Mouse (Mus musculus): ENCODE results near the gene Mtmr4.

Gene Mtmr4

DNA sequence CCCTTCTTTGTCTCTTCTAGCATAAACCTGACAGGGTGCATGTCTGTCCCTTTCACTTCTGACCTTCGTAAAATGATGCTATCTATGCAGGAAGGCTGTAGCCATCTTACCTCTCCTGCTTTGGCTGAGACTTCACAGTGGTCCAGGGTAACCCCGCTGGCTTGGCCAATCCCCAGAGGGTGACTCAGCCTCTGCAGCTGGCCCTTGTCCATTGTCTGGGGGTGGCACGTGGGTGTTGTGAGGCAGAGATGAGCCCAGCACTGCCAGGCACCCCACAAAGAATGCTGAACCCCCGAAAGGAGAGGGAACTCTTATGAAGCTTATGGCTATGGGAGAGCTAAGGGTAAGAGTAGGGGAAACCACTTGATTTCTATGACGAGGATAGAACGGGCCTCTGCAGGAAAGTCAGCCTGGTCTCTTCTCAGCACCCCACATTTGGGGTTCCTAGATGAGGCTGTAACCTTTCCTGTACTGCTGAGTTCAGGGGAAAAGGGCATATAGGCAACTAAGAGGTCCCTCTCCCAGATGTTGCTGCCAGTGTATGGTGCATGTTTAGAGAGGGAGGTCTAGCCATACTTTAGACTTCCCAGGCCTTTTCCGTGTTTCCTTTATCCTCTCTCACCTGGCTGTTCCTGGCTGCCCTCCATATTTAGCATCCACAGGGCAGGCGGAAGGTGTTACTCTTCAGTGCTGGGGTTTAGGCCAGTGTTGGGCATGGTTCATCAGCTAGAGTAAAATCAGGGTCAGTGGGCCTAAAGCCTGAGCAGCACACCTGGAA lies 9.8 kb upstream of the Mtmr4 start:
- DNase-seq (ENCODE audit: low spot score), result no peak

DNA sequence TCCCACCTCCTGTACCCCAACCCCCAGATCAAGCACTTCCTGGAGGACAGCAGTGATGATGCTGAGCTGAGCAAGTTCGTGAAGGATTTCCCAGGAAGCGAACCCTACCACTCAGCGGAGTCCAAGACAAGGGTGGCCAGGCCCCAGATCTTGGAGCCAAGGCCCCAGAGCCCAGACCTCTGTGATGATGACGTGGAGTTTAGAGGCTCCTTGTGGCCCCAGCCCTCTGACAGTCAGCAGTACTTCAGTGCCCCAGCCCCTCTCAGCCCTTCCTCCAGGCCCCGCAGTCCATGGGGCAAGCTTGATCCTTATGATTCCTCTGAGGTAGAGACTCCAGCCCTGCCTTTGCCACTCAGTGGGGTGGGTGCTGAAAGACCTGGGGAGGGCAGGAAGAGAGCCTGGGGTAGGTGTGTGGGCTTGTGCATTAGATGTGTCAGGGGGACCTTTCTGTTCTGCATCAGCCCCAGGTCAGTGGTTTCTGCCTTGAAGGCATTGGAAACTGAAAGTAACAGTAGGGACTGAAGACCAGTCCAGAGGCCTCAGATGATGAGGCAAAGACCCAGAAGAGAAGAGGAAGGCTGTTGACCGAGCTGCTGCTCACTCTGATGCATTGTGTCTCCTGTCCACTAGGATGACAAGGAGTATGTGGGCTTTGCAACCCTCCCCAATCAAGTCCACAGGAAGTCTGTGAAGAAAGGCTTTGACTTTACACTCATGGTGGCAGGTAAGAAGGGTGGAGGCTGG lies 8.5 kb upstream of the Mtmr4 start:
- no peak for DNase-seq (ENCODE audit: low spot score)

DNA sequence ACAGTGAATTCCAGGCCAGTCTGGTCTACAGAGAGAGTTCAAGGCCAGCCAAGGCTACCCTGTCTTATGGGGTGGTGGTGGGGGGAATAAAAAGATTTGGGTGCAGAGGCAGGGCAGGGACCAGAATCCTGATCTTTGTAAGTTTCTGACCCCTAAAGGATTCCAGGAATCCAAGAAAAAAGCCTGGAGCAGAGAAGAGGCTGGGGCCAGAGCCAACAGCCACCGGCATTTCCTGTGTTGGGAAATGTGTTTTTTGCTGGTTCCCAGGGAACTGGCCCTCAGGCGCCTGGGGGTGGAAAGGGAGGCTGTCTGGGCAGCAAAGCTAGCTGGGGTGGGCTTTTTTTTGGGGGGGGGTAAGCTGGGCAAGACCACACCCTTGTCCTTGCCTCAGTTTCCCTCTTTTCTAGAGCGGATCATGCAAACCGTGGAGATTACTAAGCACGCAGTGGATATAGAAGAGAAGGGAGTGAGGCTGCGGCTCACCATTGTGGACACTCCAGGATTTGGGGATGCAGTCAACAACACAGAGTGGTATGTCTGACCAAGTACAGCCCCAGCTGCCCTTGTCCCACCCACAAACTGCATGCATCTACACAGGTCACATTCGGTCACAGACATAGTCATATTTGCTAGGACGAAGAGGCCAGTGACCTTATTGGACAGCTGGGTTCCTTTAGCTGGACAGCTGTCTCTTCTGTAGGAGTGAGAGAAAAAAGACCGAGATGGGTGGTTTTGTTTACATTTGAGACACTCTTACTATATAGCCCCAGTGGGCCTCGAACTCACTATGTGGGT lies 7.1 kb upstream of the Mtmr4 start:
- DNase-seq (ENCODE audit: low spot score), result no peak

DNA sequence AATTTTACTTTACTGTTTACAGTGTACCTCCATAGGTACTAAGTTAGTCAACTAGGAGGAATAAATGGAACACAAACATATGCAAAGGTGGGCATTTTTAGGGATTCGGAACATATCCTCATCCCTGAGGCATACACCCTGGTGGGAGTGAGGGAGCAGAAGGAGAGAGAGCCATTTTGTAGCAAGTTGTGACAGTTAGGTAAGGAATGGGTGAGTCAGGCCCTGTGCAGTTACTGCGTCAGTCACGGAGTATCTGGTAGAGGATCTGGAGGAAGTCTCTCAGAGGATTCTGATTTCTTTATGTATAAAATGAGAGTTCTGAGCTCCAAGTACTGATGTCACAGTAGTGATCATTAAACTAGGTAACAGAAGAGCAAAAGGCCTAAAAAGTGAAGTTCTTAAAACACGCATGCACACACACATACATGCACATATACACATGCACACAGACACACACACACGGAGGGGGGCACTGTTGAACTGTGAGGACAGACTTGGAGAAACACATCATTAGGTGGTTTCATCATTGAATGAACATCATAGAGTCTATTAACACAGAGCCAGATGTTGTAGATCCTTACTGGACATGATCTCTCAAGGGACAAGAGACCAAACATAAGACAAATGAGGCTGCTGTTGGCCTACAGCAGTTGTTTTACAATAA lies 4.6 kb upstream of the Mtmr4 start:
- no peak for DNase-seq (ENCODE audit: low spot score)

DNA sequence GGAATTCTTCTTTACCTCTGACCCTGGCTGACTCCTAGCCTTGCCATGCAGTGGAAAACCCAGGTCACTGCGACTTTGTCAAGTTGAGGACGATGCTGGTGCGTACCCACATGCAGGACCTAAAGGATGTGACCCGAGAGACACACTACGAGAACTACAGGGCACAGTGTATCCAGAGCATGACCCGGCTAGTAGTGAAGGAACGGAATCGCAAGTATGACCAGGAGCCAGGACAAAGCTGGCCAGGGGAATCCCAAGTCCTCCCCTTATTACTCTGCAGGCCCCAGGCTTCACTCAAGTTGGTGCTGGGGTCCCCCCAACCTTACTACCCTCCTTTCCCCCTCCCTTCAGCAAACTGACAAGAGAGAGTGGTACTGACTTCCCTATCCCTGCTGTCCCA lies 2.4 kb upstream of the Mtmr4 start:
- no peak for DNase-seq (ENCODE audit: low spot score)

DNA sequence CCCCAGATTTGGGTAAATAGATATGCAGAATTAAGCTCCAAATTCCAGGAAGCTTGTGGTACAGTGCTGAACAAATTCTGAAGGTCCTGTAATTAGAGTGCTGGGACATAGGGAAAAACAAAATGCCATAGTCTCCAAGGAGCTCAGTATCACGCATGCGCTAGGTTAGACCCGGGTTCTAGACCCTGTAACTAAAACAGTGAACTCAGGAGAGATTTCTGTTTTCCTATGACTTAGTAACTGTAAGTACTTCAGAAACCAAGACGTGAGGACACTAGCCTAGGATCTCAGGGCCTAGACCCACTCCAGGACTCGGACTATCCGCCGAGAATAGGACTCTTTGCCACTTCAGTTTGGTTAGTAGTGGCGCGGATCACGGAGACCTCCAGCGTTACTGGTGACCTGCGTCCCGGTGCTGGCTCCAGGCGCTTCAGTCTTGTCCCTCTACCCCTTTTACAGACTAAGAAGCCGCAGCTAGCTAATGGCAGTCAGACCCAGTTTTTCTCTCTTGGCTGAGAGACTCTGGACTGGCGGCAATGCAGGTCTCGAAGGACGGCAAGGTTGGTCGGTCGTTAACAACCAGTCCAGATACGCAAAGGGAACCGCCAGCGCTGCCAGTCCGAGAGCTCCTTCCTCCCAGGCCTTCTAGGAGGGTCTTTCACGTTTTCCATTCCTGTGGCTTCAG lies 979 bp upstream of the Mtmr4 start:
- peak; percentile 32 for DNase-seq (ENCODE audit: low spot score)

DNA sequence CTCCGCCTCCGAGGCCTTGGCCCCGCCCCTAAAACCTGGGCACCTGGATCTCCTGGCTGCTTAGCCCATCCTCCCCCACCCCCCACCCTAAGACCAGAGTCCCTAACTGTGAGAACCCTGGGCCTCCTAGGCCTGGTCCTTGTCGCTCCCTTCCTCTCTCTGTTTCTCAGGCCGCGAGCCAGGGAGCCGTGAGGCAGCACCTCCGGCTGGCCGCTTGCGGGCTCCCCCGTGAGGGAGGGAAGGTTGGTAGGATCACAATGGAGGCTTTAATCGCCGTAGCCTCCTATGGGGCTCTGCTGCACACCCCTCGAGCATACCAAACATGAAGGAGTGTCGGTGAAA lies 363 bp downstream of the Mtmr4 start:
- no peak for DNase-seq (ENCODE audit: low spot score)

DNA sequence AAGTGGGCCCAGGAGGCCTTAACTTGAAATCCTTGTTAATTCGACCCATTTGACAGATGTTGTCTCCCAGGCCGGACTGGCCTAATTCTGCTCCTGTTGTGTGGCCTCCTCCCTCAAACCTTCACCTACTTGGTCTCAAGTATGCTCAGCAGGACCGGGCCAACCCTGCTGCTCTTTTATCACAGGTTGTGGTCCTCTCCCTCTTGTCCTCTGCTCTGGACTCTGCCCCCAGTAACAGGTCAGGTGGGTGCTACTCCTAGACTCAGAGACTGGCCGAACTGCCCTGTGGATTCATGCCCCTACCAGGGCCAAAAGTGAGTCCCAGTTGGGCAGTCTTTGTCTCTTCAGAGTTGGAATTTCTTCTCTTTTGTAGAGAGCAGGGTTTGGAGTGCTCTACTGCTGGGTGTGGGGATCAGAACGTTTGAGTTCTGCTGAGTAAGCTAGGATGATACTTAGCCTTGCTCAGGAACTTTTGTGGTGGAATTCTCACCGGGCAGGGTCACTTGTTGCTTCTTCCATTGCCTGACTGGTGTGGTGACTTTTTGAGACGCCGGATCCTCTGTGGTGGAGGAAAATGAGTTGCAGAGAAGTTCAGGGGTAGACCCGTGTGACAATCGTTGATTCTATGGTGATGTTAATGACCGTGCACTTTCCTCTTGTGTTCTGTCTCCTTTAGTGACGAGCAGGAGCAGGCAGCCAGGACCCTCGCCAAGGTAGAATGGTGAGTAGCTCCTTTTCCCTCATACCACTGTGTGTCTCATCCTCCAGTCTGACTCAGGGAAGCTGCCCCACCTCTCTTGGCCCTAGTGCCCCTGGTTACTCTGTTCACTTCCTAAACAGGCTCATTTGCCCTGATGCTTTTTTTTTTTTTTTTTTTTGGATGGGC lies 994 bp downstream of the Mtmr4 start:
- DNase-seq (ENCODE audit: low spot score), result no peak

DNA sequence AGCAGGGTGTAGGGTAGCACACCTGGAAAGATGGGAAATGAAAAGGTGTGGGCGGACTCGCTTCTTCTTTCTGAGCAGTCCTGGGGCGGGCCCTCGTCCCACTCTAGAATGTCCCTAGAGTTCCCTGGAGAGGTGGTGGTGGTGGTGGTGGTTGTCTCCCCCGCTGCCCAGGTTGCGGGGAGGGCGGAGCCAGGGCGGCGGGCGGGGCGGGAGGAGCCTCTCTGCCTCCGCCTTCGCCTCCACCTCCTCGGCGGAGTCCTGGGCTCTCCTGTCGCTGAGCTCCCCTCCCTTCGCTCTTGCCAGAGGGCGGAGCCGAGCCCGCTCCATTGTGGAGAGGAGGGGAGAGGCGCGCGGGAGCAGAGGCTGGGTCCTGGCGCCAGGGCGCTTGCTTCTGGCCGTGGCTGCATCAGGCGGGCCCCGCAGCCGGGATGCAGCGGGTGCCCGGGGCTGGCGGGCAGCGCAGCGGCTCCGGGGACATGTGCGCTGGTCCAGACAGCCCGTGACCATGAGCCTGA lies 3.4 kb downstream of the Mtmr4 start:
- peak; percentile 88 for DNase-seq (ENCODE audit: low spot score)

DNA sequence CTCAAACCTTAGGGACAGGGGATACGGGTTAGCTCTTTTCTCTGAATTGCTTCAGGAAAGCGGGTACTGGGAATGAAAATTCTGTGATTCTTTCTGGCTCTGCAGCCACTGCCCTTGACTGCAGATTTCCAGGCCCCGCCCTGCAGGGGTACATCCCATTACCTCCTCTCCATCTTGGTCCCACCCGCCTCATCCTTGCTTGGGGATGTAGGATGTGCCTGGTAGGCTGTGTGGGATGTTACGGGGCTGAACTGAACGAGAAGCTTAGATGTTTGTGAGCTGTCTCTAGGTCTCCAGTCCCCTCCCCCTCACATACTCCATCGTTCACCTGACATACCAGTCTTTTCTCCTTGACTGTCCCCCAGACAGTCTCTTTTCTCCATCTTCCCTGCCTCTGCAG lies 4.0 kb downstream of the Mtmr4 start:
- peak; percentile 40 for DNase-seq (ENCODE audit: low spot score)

DNA sequence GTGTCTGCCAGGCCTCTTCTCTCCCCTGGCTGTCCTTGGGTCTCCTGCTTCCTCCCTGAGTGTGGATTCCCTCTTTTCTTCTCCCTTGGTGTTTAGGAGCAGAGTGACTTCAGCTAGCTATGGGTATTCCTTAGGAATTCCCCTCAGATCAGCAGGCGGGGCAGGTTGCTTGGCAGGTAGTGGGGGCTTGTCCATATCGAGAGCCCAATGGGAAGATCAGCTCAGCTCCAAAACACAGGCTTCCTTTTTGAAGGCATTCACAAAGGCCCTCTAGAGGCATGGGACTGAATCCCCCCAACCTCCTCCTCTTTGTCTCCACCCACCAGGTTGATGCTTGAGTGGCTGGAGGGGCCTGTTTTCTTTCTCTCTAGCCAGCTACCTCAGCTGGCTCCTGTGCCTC lies 4.5 kb downstream of the Mtmr4 start:
- DNase-seq (ENCODE audit: low spot score), result peak; percentile 59

DNA sequence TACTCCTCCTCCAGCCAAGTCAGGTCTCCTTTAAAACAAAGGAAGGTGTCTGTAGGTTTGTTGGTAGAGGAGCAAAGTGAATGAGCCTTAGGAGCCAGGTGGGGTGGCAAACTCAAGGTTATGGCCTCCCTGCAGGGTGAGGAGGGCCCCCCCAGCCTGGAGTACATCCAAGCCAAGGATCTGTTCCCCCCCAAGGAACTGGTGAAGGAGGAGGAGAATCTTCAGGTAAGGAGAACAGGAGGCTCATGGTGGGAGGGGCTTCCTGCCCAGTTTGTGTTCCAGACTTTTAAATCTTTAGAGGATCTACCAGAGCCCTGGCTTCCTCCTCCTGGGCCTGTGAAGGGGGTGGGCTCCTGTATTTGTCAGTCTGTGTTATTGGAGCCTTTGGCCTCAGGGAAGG lies 5.1 kb downstream of the Mtmr4 start:
- no peak for DNase-seq (ENCODE audit: low spot score)

DNA sequence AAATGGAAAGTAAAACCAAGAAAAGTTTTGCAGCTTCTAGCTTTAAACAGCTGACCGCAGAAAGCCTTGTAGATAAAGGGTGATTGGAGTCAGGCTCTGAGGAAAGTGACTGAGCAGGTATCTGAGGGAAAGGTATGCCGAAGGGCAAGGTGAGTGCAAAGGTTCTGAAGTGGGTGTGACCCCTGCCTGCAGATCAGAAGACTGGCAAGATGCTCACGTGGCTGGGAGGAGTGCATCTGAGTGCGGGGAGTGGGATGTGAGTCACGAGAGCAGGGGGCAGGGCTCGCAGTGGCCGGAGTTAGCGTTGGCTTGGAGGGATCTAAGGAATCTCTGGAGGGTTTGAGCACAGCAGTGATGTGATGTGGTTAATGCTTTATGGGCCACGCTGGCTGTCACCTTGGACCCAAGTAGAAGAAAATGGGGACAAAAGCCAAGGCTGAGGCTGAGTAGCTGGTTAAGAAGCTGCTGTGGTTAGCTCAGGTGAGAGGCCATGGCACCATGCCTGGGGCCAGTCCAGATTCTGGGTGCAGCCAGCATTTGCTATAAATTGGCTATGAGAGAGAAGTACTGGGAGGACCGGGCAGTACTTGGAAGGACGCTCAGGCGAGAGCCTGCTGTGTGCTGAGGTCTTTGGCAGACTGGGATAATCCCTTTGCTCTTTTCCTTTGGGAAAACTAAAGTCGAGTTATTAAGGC lies 7.6 kb downstream of the Mtmr4 start:
- no peak for DNase-seq (ENCODE audit: low spot score)

DNA sequence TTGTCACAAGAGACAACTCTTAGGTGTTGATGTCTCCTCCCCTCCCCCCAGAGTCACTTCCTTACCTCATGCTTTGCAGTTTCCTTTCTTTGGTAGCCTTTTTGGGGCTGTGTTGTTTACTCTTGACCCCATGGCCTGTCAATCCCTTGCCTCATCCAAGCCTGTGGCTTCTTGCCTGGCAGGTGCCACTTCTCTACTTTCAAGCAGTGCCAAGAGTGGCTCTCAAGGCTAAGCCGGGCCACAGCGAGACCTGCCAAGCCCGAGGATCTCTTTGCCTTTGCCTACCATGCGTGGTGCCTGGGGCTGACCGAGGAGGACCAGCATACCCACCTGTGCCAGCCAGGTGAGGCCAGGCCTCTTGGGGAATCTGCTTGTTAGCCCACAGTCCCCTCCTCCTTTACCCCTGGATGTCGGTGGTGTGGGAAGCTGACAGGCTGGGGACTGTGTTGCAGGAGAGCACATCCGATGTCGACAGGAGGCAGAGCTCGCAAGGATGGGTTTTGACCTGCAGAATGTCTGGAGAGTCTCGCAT lies 8.4 kb downstream of the Mtmr4 start:
- DNase-seq (ENCODE audit: low spot score), result no peak

DNA sequence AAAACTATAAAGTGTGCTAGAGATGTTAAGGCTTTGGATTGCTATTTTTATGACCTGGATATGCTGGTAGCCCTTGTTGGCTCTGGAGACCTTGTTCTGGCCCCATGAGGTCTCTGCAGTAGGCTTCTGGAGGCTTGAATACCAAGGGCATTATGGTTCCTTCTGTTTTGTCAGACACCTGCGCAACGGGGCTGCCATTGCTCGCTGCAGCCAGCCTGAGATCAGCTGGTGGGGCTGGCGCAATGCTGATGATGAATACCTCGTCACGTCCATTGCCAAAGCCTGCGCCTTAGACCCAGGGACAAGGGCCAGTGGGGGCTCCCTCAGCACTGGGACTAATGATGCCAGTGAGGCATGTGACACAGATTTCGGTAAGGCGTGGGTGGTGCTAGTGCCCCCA lies 10.3 kb downstream of the Mtmr4 start:
- no peak for DNase-seq (ENCODE audit: low spot score)

DNA sequence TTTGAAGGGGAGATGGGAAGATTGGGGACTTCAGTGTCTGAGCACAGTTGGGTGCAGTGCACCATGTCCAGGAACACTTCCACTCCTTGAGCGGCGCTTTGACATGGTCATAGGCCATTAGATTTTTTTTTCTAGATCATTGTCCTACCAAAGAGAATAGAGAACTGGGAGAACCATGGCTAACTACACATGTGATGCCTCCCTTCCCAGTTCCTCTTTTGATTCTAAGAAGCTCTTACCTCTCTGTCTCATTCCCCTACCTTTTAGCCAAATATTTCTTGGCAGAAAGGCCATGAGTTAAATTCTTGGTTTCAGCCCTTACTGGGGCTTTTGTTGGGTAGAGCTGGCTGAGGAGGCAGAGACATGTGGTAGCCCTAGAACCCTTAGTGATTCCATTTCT lies 11.6 kb downstream of the Mtmr4 start:
- no peak for DNase-seq (ENCODE audit: low spot score)

DNA sequence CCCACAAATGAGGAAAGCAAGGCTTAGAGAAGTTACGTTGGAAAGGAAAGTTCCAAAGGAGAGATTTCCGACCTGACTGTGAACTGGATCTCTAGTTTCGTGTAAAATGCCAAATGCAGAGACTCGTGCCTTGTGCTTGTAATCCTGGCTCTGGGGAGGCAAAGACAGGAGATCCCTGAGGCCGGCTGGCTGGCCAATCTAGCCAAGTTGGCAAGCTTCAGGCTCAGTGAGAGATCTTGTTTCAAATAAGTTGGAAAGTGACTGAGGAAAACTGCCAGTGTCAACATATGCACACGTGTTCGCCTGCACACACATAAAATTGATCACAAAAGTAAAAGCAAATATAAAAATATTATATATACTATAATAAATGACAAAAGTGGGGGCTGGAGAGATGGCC lies 17.3 kb downstream of the Mtmr4 start:
- DNase-seq (ENCODE audit: low spot score), result no peak

DNA sequence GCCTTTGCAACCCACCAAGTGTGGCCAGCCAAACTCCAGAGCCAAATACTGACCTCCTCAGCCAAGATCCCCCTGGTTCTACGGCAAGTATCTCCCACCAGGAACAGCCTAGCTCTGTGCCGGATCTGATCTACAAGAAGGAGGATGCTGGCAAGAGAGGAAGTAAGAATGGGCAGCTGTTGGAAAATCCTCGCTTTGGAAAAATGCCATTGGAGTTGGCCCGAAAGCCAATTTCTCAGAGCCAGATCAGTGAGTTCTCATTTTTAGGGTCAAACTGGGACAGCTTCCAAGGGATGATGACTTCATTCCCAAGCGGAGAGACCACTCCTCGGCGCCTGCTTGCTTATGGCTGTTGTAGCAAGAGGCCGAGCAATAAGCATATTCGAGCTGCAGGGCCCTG lies 19.6 kb downstream of the Mtmr4 start:
- DNase-seq (ENCODE audit: low spot score), result no peak

DNA sequence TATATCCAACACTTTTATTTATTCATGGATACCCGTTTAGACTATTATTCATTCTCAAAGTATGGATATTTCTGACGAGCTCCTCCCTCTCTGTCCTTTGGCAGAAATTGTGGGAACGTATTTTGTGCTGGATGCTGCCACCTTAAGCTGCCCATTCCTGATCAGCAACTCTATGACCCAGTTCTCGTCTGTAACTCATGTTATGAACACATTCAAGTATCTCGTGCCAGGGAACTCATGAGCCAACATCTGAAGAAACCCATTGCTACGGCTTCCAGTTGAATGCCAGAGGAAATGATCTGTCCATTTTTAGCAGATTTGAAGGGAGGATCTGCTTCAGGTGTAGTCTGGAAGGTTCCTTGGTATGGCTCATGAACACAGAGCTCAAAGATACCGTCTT lies 22.0 kb downstream of the Mtmr4 start:
- no peak for DNase-seq (ENCODE audit: low spot score)

DNA sequence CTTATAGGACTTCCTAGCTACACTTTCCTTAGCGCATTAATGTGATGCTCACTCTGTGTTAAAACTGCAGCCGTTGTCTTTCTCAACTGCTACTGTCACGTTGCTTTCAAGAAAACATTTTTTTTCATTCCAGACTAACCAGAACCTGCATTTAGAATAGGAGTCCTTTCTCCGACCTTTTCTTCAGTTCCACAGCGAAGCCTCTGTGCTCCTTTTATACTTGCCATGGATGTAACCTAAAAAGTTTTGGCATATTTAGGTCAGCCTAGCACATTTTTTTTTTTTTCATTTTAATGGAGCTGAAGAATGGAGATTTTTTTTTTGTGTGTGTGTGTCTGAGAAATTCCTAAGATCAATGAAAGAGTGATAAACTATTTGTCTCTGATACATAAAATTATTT lies 23.6 kb downstream of the Mtmr4 start:
- peak; percentile 66 for DNase-seq (ENCODE audit: low spot score)

Measured in retina, embryonic 14.5 days (tissue).